Mouse (Mus musculus) myocyte (in vitro differentiated cells): Measurements from ENCODE around the gene Uxs1.

ENCODE experiments used
- CEBPB ChIP-seq: IDR thresholded peaks from 2 replicates; pipeline ENCODE4 v1.6.1; 2011; ENCODE audit warnings: mild to moderate bottlenecking, moderate library complexity; ENCODE audit not compliant: poor library complexity, insufficient read depth, severe bottlenecking
- MAX ChIP-seq: IDR thresholded peaks from one replicate; pipeline ENCODE4 v1.6.1; 2011; ENCODE audit warnings: low read depth, mild to moderate bottlenecking, control low read depth
- MYOD1 ChIP-seq, 3 experiments: IDR thresholded peaks; one replicate each; pipeline ENCODE4 v1.6.1; 2011; ENCODE audit warnings: control low read depth in 2 of 3, low read depth in 2 of 3, mild to moderate bottlenecking in 2 of 3, moderate library complexity in 1 of 3; ENCODE audit not compliant: insufficient read length in 2 of 3, control insufficient read depth in 1 of 3
- POLR2A ChIP-seq: IDR thresholded peaks from one replicate; pipeline ENCODE4 v1.6.1; 2011; ENCODE audit warnings: low read depth, mild to moderate bottlenecking, control low read depth, moderate library complexity; ENCODE audit not compliant: insufficient read length
- POLR2AphosphoS2 ChIP-seq: IDR thresholded peaks from one replicate; pipeline ENCODE4 v1.6.1; 2011; ENCODE audit warnings: low read depth, control low read depth; ENCODE audit not compliant: insufficient read length
- USF1 ChIP-seq: IDR thresholded peaks from one replicate; pipeline ENCODE4 v1.6.1; 2011; ENCODE audit warnings: low read depth, mild to moderate bottlenecking, control low read depth, moderate library complexity

DNA sequence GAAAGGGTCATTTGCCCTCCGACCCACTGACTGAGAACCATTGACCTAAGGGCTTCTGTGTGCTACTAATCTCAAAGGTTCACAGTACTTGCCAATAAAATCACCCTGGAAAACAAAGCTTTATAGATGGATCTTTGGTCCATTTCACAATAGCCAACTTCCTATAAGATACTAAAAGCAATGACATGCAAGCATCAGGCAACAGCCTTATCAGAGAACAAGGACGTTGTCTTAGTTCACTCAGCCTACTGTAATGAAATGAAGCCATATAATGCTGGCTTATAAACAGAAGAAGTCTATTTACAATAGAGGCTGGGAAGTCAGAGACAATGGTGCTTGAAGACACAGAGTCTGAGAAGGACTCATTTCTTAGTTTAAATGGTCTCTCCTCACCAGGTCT, 37.8 kb downstream of the Uxs1 start:
- TF ChIP-seq POLR2A (no peak), CEBPB (no peak), MAX (no peak), POLR2AphosphoS2 (no peak), MYOD1 (IDR thresholded peaks at IDR 0.05; ENCODE audit: control insufficient read depth in 1 of 3, insufficient read length in 2 of 3, low read depth in 2 of 3) (no peak), USF1 (no peak)
